Mouse (Mus musculus) lung, postnatal 0 days (tissue): ENCODE measurements around the gene Sdhb. TPM values are rescaled to one million over a fixed set of nuclear protein-coding genes. Genes with fewer than 3 reads are reported as not detected.

Source experiments
- ATAC-seq: fragments of 200-750 bp; cut with Nextera tagmentation; 2 replicates; pipeline ENCODE4 v1.8.0; 2017; ENCODE audit warnings: moderate library complexity
- DNase-seq: peaks from one replicate; pipeline ENCODE4 v3.0.0-alpha.2; 2016; ENCODE audit warnings: low spot score
- H3K27ac ChIP-seq: fragments of 300-500 bp; sonication (generic); 2 replicates; pipeline ENCODE4 v1.5.1; 2014; ENCODE audit warnings: antibody characterized with exemption, mild to moderate bottlenecking, low read length, mixed read lengths
- H3K27me3 ChIP-seq: fragments of 300-500 bp; sonication (generic); replicated peaks from 2 replicates; pipeline ENCODE4 v1.6.1; 2014; ENCODE audit warnings: low read length, mixed read lengths; ENCODE audit not compliant: insufficient read depth
- H3K36me3 ChIP-seq: fragments of 300-500 bp; sonication (generic); 2 replicates; pipeline ENCODE4 v1.6.1; 2014; ENCODE audit warnings: low read length, mixed read lengths; ENCODE audit not compliant: insufficient read depth
- H3K4me1 ChIP-seq: fragments of 300-500 bp; sonication (generic); 2 replicates; pipeline ENCODE4 v1.6.1; 2014; ENCODE audit warnings: antibody characterized with exemption, low read depth, low read length, mixed read lengths; ENCODE audit not compliant: insufficient read depth
- H3K4me2 ChIP-seq: fragments of 300-500 bp; sonication (generic); replicated peaks from 2 replicates; pipeline ENCODE4 v1.6.1; 2014; ENCODE audit warnings: low read depth, mild to moderate bottlenecking, low read length, moderate library complexity, mixed read lengths
- H3K4me3 ChIP-seq: fragments of 300-500 bp; sonication (generic); 2 replicates; pipeline ENCODE4 v1.5.1; 2014; ENCODE audit warnings: low read depth, low read length
- H3K9ac ChIP-seq: fragments of 300-500 bp; sonication (generic); replicated peaks from 2 replicates; pipeline ENCODE4 v1.6.1; 2014; ENCODE audit warnings: low read depth, mild to moderate bottlenecking
- H3K9me3 ChIP-seq: fragments of 300-500 bp; sonication (generic); 2 replicates; pipeline ENCODE4 v1.6.1; 2016; ENCODE audit warnings: low read length, mixed read lengths
- CTCF ChIP-seq: IDR thresholded peaks from 2 replicates; pipeline ENCODE4 v1.5.1; 2016; ENCODE audit warnings: antibody characterized with exemption, mild to moderate bottlenecking
- EP300 ChIP-seq: IDR thresholded peaks from 2 replicates; pipeline ENCODE4 v1.6.1; 2016; ENCODE audit warnings: antibody characterized with exemption, mild to moderate bottlenecking, control low read depth
- WGBS: fragments of 180-500 bp; shearing (Covaris S2); extraction: QIAGEN DNeasy Blood & Tissue Kit; methylation state at CpG from one replicate; pipeline ENCODE4 v1.1.7; 2014; 5-methylcytosine and 5-hydroxymethylcytosine counted together
- polyA plus RNA-seq: library from polyadenylated mRNA; unstranded; fragments of >200 nt; fragmentation: Nextera tagmentation; extraction: Ambion mirVana; gene quantifications from 2 replicates; pipeline ENCODE4 v1.2.1, GENCODE M21; 2015

Sdhb gene
- polyA plus RNA-seq, 1 experiment from 2014 or later, result 275 TPM

DNA sequence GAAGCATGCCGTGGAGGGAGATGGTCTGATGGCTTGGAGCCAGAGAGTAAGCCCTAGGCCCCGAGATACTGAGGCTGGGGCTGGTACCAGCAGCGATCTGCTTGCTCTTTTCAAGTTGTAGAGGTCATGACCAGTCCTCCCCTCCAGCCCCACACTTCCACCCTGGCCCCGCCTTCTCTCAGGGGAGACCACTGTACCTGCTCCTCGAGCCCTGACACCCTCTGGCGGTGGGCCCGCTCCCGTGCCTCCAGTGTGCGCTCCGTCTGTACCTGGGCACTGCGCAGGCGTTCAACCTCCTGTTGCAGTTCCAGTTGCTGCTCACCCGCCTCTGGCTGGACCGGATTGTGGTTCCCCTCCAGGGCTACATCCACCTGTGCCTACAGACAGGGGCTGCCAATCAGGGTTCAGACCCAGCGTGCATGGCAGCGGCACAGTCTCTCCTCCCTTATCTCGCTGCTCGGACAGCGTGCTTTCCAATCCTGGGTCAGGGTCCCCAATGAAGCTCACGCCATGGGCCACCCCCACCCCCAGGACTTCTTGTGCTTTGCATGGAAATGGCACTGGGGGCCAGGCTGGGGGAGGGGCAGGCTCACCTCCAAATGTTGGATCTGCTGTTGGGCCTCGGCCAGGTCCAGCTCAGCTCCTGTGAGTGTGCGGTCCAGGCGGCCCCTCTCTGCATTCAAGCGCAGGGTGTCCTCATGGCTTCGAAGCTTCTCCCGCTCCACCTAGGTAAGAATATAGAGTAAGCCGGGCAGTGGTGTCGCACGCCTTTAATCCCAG is 56.8 kb downstream of the Sdhb start:
- no peak for ATAC-seq
- no peak for DNase-seq
- no peak overlapping the region for H3K27ac ChIP-seq
- no peak overlapping the region for H3K9ac ChIP-seq
- no peaks in the 10 kb centered on the region for H3K27me3 ChIP-seq
- no peak overlapping the region for H3K4me2 ChIP-seq
- WGBS, result 83% methylated on average over 29 of the region's 29 CpGs
- H3K4me1 ChIP-seq, result peaks cover 13% of the 10 kb centered on the region
- 0 out of 2 replicates have a peak, but pooled peaks cover 4% of the 10 kb centered on the region for H3K36me3 ChIP-seq
- no peak for TF ChIP-seq CTCF
- no peak for TF ChIP-seq EP300
- no peak overlapping the region for H3K4me3 ChIP-seq
- no peaks in the 10 kb centered on the region for H3K9me3 ChIP-seq

DNA sequence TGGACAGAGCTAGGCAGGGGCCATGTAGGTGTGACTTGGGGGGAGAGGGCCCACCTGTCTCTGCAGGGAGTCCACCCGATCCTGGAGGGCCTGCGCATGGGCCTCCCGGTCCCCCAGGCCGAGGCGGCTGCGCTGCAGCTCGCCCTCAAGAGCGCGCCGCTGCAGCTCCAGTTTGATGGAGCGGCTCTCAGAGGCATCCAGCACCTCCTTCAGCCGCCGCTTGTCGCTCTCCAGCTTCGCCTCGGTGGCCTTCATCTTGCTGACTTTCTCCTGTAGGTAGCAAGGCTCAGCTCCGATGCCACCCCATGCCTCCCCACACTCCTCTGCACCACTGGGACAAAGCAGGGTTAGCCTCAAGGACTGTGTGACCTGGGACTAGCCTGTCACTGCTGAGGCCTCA is 59.2 kb downstream of the Sdhb start:
- Histone ChIP-seq H3K4me2 (no peak overlapping the region), H3K4me1 (peaks cover 24% of the 10 kb centered on the region)
- ATAC-seq, result no peak

DNA sequence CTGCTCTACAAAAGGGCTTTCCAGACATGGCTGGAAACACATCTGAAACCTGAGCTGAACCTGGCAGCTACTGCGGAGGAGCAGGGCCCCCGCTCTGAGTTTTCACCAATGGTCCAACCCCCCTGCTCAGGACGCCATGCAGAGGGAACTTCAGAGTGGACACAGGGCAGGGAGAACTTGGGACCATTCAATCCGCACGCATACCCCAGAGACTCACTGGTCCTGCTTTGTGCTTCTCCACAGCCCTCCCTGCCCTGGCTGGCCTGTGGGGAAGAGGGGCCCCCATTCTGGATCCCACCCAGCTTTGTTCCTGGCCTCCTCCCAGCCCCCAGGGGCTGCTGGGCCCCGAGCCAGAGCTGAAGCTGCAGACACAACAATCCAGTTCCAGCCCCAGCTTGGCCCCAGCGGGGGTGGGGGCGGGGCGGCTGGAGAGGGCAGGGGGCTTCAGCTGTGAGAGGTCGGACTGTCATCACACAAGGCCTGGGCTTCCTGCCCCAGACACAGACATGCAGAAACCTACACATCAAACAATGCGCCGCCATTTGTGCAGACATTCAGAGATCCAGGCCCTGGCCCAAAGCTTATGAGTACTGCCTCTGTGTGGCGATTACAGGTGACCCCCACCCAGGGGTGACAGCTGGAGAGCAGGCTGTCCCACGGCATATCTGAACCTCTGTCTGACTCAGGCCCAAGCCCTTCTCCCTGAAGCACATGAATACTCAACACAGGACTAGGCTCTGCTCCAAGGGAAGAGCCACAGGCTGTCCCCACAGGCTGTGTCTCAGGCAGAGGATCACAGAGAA is 60.0 kb downstream of the Sdhb start:
- Histone ChIP-seq H3K9me3 (no peaks in the 10 kb centered on the region), H3K4me1 (peaks cover 24% of the 10 kb centered on the region)

More for the DNA sequence above, 59.2 kb downstream of the Sdhb start:
- no peak overlapping the region for H3K4me3 ChIP-seq
- H3K27ac ChIP-seq, result no peak overlapping the region
- H3K27me3 ChIP-seq, result no peaks in the 10 kb centered on the region
- no peak for DNase-seq
- TF ChIP-seq CTCF, result no peak
- TF ChIP-seq EP300, result no peak
- H3K36me3 ChIP-seq, result no peaks in the 10 kb centered on the region
- no peaks in the 10 kb centered on the region for H3K9me3 ChIP-seq
- 68% methylated on average over 17 of the region's 17 CpGs for WGBS
- H3K9ac ChIP-seq, result no peak overlapping the region

GRCm38 (mm10) chr4:141021614-141021929 is 60.6 kb downstream of the Sdhb start:
- DNase-seq (no peak), ATAC-seq (no peak; the same call in 1 of the 2 replicates)
- 0 out of 2 replicates have a peak, but pooled peaks have one; percentile 5 for TF ChIP-seq CTCF
- no peak for TF ChIP-seq EP300
- H3K4me3 ChIP-seq, result no peak overlapping the region
- peak overlapping the region; percentile 64 for H3K27ac ChIP-seq
- H3K27me3 ChIP-seq, result no peaks in the 10 kb centered on the region
- no peak overlapping the region for H3K4me2 ChIP-seq
- 0 out of 2 replicates have a peak, but pooled peaks cover under 1% of the 10 kb centered on the region for H3K36me3 ChIP-seq
- no peak overlapping the region for H3K9ac ChIP-seq
- no peaks in the 10 kb centered on the region for H3K9me3 ChIP-seq
- peaks cover 24% of the 10 kb centered on the region for H3K4me1 ChIP-seq
- WGBS, result 51% methylated on average over 11 of the region's 11 CpGs

More for the DNA sequence above, 60.0 kb downstream of the Sdhb start:
- DNase-seq (peak; percentile 73), ATAC-seq (peak; percentile 71)
- H3K4me2 ChIP-seq, result no peak overlapping the region
- H3K27ac ChIP-seq, result peak overlapping the region; percentile 64
- 20% methylated on average over 13 of the region's 14 CpGs for WGBS
- no peaks in the 10 kb centered on the region for H3K27me3 ChIP-seq
- no peaks in the 10 kb centered on the region for H3K36me3 ChIP-seq
- TF ChIP-seq EP300, result no peak
- no peak for TF ChIP-seq CTCF
- no peak overlapping the region for H3K9ac ChIP-seq
- no peak overlapping the region for H3K4me3 ChIP-seq

DNA sequence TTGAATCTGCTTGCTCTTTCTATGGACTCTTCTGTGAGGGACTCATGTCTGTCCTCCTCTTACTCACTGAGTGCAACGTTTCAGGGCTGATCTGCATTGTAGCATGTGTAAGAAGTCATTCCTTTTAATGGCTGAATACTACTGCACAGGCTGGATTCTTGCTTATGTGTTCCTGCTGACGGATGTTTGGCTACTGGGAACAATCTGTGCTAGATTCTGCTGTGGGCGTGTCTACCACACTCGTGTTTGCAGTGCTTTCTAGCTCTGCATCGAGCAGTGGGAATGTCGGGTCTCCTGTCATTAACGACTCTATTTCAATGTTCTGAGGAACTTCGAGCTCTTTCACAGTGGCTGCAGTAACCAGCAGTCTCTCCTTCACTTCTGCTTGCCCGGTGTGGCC is 63.0 kb downstream of the Sdhb start:
- DNase-seq, result peak; percentile 84
- ATAC-seq, result peak; percentile 71
- Histone ChIP-seq H3K4me1 (peaks cover 24% of the 10 kb centered on the region), H3K27me3 (no peaks in the 10 kb centered on the region), H3K27ac (peak overlapping the region; percentile 76), H3K4me3 (no peak overlapping the region), H3K9me3 (no peaks in the 10 kb centered on the region), H3K4me2 (no peak overlapping the region), H3K36me3 (0 out of 2 replicates have a peak, but pooled peaks cover 3% of the 10 kb centered on the region), H3K9ac (no peak overlapping the region)
- peak; percentile 65; the same call in 1 of the 2 replicates for TF ChIP-seq EP300
- TF ChIP-seq CTCF, result no peak
- WGBS, result 25% methylated on average over 9 of the region's 9 CpGs

- no peaks in the 10 kb centered on the region for H3K27me3 ChIP-seq
- ATAC-seq, result no peak
- H3K4me3 ChIP-seq, result no peak overlapping the region
- H3K27ac ChIP-seq, result no peak overlapping the region
- H3K4me2 ChIP-seq, result no peak overlapping the region
- DNase-seq, result no peak
- no peak for TF ChIP-seq CTCF
- TF ChIP-seq EP300, result no peak
- H3K9me3 ChIP-seq, result no peaks in the 10 kb centered on the region
- H3K9ac ChIP-seq, result no peak overlapping the region
- 0 out of 2 replicates have a peak, but pooled peaks cover 3% of the 10 kb centered on the region for H3K36me3 ChIP-seq
- H3K4me1 ChIP-seq, result peaks cover 24% of the 10 kb centered on the region
- 78% methylated on average over 14 of the region's 27 CpGs for whole genome bisulfite sequencing
These were observed 64.0 kb downstream of the Sdhb start for GRCm38 (mm10) chr4:141024992-141025391.

Other genes starting within 250 kb of the Sdhb start
- gene Padi6, start 218.6 kb upstream of the Sdhb start, polyA plus RNA-seq, result 0.26 TPM in 1 of 2 replicates, not detected in the other
- 1.1 and 1.6 TPM in 2 replicates for gene Padi4, start 187.0 kb upstream of the Sdhb start, polyA plus RNA-seq
- 0.35 and 0.50 TPM in 2 replicates for gene Padi3, start 150.6 kb upstream of the Sdhb start, polyA plus RNA-seq
- 0.17 and 0.20 TPM in 2 replicates for gene Padi1, start 115.4 kb upstream of the Sdhb start, polyA plus RNA-seq
- 0.63 and 0.94 TPM in 2 replicates for gene Padi2, start 54.9 kb upstream of the Sdhb start, polyA plus RNA-seq
- 34.2 and 34.4 TPM in 2 replicates for gene Atp13a2, start 25.7 kb downstream of the Sdhb start, polyA plus RNA-seq
- 398 and 422 TPM in 2 replicates for gene Mfap2, start 49.2 kb downstream of the Sdhb start, polyA plus RNA-seq
- gene Crocc, start 99.3 kb downstream of the Sdhb start, polyA plus RNA-seq, result 2.3 and 2.9 TPM in 2 replicates
- gene Necap2, start 117.2 kb downstream of the Sdhb start, polyA plus RNA-seq, result 102 and 110 TPM in 2 replicates
- 0.13 and 0.27 TPM in 2 replicates for gene Spata21, start 127.1 kb downstream of the Sdhb start, polyA plus RNA-seq
- 29.3 and 33.4 TPM in 2 replicates for gene Szrd1, start 178.6 kb downstream of the Sdhb start, polyA plus RNA-seq
- gene Fbxo42, start 186.7 kb downstream of the Sdhb start, polyA plus RNA-seq, result 11.1 and 12.7 TPM in 2 replicates